Mouse (Mus musculus) liver, adult 2 months (tissue): ENCODE measurements around the gene Rpusd2. TPM values are rescaled to one million over a fixed set of nuclear protein-coding genes. Genes with fewer than 3 reads are reported as not detected.

ENCODE experiments used
- DNase-seq: peaks from one replicate; pipeline ENCODE4 v3.0.0-alpha.2; 2011; ENCODE audit warnings: low read depth, low spot score; ENCODE audit errors: extremely low read depth
- H3K27ac ChIP-seq: fragments of 200-500 bp; replicated peaks from 2 replicates; pipeline ENCODE4 v1.5.1; 2012; ENCODE audit warnings: low read depth, mild to moderate bottlenecking, control low read depth, inconsistent platforms, low read length; ENCODE audit not compliant: insufficient read depth
- H3K27me3 ChIP-seq: fragments of 200-500 bp; 2 replicates; pipeline ENCODE4 v1.6.1; 2012; ENCODE audit warnings: mild to moderate bottlenecking, moderate library complexity, low read length, inconsistent platforms; ENCODE audit not compliant: control insufficient read depth, insufficient read depth
- H3K36me3 ChIP-seq: fragments of 200-500 bp; 2 replicates; pipeline ENCODE4 v1.6.1; 2012; ENCODE audit warnings: low read length, inconsistent platforms; ENCODE audit not compliant: control insufficient read depth, insufficient read depth
- H3K4me1 ChIP-seq: fragments of 200-500 bp; 2 replicates; pipeline ENCODE4 v1.6.1; 2011; ENCODE audit warnings: low read length; ENCODE audit not compliant: control insufficient read depth, insufficient read depth
- H3K4me3 ChIP-seq: fragments of 200-500 bp; 2 replicates; pipeline ENCODE4 v1.5.1; 2011; ENCODE audit warnings: low read depth, mild to moderate bottlenecking, control low read depth, low read length, moderate library complexity; ENCODE audit not compliant: insufficient read depth
- H3K79me2 ChIP-seq: fragments of 200-500 bp; 2 replicates; pipeline ENCODE4 v1.6.1; 2012; ENCODE audit warnings: inconsistent platforms, mild to moderate bottlenecking, low read length, moderate library complexity; ENCODE audit not compliant: control insufficient read depth, insufficient read depth
- H3K9ac ChIP-seq: fragments of 200-500 bp; 2 replicates; pipeline ENCODE4 v1.6.1; 2012; ENCODE audit warnings: low read depth, mild to moderate bottlenecking, control low read depth, inconsistent platforms, low read length
- CTCF ChIP-seq: fragments of 200-500 bp; IDR thresholded peaks from 2 replicates; pipeline ENCODE4 v1.5.1; 2011; ENCODE audit warnings: low read depth, low read length, control low read depth
- POLR2A ChIP-seq: fragments of 200-500 bp; IDR thresholded peaks from 2 replicates; pipeline ENCODE4 v1.6.1; 2011; ENCODE audit warnings: low read length, control low read depth; ENCODE audit not compliant: insufficient read depth; ENCODE audit errors: extremely low read depth
- WGBS: fragments of 180-500 bp; shearing (Covaris S2); methylation state at CpG from one replicate; pipeline ENCODE4 v1.1.7; 2018; 5-methylcytosine and 5-hydroxymethylcytosine counted together
- polyA plus RNA-seq: library from polyadenylated mRNA; depleted of rRNA; stranded (reverse); fragments of >200 nt; gene quantifications from 2 replicates; pipeline ENCODE4 v1.2.3, GENCODE M21; 2012; rRNA removed
- total RNA-seq: library from RNA; depleted of rRNA; stranded (reverse); fragments of >200 nt; gene quantifications from 2 replicates; pipeline ENCODE4 v1.2.3, GENCODE M21; 2014; rRNA removed

Gene Rpusd2
- total RNA-seq (2.3 and 3.8 TPM in 2 replicates), polyA plus RNA-seq (2.9 and 3.0 TPM in 2 replicates)

GRCm38 (mm10) chr2:119034656-119035396, at the start of gene Rpusd2:
Rpusd2 (plus strand) TSS chr2:119034790.
- under 1% methylated on average over 49 of the region's 49 CpGs for WGBS
- peak; percentile 94 for DNase-seq

GRCm38 (mm10) chr2:118995490-118995889, 39.1 kb upstream of the Rpusd2 start:
- Histone ChIP-seq H3K79me2 (no peaks in the 10 kb centered on the region), H3K27ac (no peak overlapping the region), H3K4me1 (no peaks in the 10 kb centered on the region), H3K4me3 (no peak overlapping the region), H3K36me3 (no peaks in the 10 kb centered on the region), H3K9ac (no peak overlapping the region), H3K27me3 (no peaks in the 10 kb centered on the region)
- no peak for DNase-seq
- TF ChIP-seq CTCF (no peak), POLR2A (no peak)
- WGBS, result 71% methylated on average over 5 of the region's 5 CpGs

More at GRCm38 (mm10) chr2:119034656-119035396, at the start of gene Rpusd2:
- Histone ChIP-seq H3K4me3 (peak within 1 kb of the TSS; percentile 75), H3K27me3 (no peaks in the 10 kb centered on the region), H3K36me3 (peaks cover 8% of the 10 kb centered on the region; the same call in 1 of the 2 replicates), H3K79me2 (no peaks in the 10 kb centered on the region), H3K27ac (peak within 1 kb of the TSS; percentile 40; the same call in 1 of the 2 replicates), H3K4me1 (peaks cover 6% of the 10 kb centered on the region; the same call in 1 of the 2 replicates), H3K9ac (peak within 1 kb of the TSS; percentile 73)
- TF ChIP-seq POLR2A (0 out of 2 replicates have a peak, but pooled peaks have one; percentile 38), CTCF (peak; percentile 51)

- Histone ChIP-seq H3K79me2 (no peaks in the 10 kb centered on the region), H3K27me3 (no peaks in the 10 kb centered on the region), H3K4me3 (no peak overlapping the region), H3K9ac (no peak overlapping the region), H3K4me1 (no peaks in the 10 kb centered on the region), H3K36me3 (no peaks in the 10 kb centered on the region), H3K27ac (no peak overlapping the region)
- no peak for DNase-seq
- no peak for TF ChIP-seq CTCF
- TF ChIP-seq POLR2A, result no peak
- WGBS, result 51% methylated on average over 16 of the region's 16 CpGs
Observed at GRCm38 (mm10) chr2:118995919-118996797, 38.4 kb upstream of the Rpusd2 start.

DNA sequence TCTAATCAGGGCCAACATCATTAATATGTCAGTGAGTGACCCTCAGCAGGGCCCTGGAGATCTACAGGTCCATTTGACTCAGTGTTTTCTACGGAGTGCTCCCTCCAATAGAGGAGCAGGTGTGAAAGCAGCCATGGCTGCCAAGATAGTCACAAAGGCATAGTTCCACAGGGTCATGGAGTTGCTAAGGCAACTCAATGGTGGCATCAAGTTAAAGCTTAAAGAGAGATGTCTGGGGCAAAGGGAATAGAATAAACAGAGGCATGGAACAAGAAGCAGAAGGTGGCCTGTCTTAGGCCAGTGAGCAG, 37.8 kb upstream of the Rpusd2 start:
- 76% methylated on average over 1 of the region's 1 CpGs for WGBS
- no peaks in the 10 kb centered on the region for H3K27me3 ChIP-seq
- no peak for DNase-seq
- no peaks in the 10 kb centered on the region for H3K36me3 ChIP-seq
- H3K4me1 ChIP-seq, result no peaks in the 10 kb centered on the region
- no peaks in the 10 kb centered on the region for H3K79me2 ChIP-seq
- H3K4me3 ChIP-seq, result no peak overlapping the region
- TF ChIP-seq POLR2A (no peak), CTCF (no peak)
- H3K27ac ChIP-seq, result no peak overlapping the region
- H3K9ac ChIP-seq, result no peak overlapping the region

DNA sequence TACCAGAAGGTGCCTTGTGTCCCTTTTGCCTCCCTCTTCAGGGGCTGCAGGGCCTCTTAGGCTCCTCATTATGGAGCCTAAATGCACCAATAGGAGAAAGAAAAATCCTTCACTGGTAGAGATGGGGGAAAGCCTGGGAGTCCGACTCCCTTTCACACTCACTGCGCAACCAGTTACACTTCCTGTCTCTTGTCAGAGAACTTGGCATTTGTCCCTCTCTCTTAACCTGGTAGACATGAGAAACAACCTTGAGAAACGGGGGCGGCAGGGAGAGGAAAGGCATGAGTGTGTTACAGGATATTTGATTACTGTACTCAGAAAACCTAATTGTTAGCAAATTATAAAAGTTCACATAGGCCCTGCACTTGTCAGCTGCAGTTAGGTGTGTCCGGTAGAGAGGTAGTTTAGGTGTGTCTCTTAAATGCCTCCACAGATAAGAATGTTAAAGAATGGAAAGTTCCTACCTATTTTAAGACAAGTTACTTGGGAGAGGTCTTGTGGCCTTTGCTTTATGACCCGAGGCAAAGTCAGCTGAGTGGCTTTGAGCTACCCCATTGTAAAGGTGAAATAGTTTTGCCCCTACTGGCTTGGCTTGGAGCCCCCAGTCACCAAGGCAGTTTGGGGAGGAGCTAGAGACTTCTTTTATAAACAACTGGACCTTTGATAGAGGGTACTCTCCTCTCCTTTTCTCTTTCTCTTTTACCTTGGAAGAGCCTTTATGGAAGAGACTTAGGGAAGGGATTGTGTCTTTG, 36.3 kb upstream of the Rpusd2 start:
- H3K27ac ChIP-seq, result no peak overlapping the region
- H3K9ac ChIP-seq, result no peak overlapping the region
- H3K4me1 ChIP-seq, result no peaks in the 10 kb centered on the region
- no peak overlapping the region for H3K4me3 ChIP-seq
- no peaks in the 10 kb centered on the region for H3K27me3 ChIP-seq
- 78% methylated on average over 6 of the region's 6 CpGs for WGBS
- DNase-seq, result no peak
- H3K79me2 ChIP-seq, result no peaks in the 10 kb centered on the region
- H3K36me3 ChIP-seq, result no peaks in the 10 kb centered on the region
- no peak for TF ChIP-seq CTCF
- no peak for TF ChIP-seq POLR2A
